Mouse (Mus musculus) fibroblast of lung, adult 2 months (primary cell): ENCODE results near the gene Adgrb3.
"Not testable (repeated sequence)": the region's sequence is repeated elsewhere in the genome, so short reads cannot be mapped to it uniquely, and the experiment has no call there.

Experiments used
- DNase-seq: peaks from one replicate; pipeline ENCODE4 v3.0.0-alpha.2; 2011; ENCODE audit warnings: low read depth

Adgrb3 gene

DNA sequence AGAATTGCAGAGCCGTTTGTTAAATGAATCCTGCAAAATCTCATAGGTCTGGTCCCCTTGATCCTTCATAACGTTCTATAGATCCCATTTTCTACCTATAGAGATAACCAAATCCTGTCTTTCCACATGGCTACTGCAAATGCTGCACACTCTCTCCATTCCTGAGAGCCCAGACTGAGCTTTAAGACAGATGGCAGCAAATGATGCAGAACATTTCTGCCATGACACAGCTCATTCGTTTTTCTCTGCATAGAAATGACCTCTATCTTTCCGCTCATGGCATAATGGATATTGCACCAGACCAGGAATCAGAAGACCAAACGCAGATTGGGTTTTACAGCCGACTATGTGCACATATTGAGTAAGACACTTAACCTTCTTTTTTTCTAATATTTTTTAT lies 84.8 kb downstream of the Adgrb3 start:
- no peak for DNase-seq

DNA sequence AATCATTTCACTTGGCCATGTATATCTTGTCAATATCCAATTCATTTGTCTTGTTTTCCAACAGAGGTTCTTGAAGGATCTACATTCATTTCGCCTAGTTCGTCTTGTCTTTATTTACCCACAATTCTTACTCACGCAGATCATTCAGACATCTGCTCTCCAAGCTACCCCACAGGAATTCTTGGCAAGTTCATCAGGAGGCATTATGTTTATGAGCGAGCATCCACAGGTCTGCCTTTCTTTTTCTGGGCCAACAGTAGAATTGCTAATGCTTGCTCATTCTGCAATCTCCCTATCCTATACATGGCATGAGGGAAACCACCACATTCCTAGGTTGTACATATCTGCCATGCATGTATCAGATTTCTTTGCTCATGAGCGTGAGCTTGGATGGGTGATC lies 99.7 kb downstream of the Adgrb3 start:
- no peak for DNase-seq

DNA sequence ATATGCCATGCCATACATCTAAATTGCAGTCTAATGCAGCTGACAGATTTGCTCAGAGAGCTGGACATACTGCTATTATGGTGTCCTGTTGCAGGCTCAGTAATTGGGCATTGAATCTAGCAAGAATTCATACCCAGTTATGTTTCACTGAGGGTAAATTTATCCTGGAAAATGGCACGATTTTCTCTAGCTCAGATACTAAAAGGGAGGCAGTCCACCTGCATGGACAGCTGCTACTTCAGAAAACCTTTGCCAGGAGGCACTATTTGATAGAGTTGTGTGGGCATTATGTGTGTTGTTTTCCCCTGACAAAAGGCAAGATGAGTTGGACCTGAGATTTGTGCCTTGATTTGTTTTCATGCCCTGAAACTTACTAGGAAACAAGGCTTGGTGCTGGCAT lies 118.0 kb downstream of the Adgrb3 start:
- DNase-seq = no peak

DNA sequence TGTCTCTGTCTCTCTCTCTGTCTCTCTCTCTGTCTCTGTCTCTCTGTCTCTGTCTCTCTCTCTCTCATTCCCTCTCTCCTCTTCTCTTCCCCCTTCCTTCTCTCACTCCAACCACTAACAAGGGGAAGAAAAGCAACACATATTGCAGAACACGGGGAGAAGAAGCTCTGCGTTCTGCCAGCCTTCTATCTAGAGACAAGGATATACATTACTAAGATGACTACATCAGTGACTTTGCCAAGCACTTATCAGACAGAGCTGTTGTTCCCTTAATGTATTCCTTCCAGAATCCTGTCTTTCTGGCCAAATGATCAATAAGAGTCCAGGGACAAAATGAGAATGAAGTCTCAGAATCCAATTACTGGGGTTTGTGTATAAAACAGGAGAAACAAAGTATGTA lies 123.2 kb downstream of the Adgrb3 start:
- DNase-seq = no peak

DNA sequence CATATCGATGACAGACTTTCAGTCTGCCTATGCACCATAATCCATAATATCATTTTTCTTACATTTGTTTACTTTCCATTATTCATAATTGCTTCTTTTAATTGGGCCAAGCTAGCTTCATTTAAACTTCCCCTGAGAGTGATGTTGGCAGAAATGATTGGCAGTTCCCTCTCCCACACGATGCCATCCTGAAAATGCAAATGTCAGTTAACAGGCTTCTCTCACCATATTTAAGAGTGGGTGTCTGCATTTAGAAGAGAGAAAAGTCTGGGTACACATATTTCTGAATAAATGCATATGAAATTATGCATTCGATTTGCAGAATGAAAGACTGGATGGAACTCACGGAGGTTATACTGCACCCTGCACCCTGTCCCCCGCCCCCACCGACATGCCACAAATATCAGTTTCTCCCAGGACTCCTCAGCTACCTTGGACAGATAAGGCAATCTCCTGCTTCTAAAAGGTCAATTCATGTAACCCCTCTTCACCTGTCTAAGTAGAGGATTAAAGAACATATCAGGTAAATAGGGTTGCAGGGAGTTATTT lies 130.7 kb downstream of the Adgrb3 start:
- no peak for DNase-seq

DNA sequence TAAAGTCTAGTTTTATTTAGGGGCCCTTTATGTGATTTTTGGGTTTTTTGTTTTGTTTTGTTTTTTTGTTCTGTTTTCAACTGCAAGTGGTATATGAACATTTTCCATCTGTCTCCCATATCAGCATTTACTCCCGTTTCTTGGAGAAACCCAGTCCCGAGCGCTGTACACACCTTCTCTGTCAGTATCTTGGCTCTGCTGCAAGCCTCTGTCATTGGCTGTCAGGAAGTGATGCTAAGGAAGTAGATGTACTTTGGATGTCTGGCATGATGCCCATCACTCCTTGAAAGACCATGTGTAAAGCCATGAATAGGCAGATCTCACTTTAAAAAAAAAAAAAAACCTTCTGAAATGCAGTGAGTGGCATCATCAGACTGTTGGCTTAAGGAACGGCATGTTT lies 132.3 kb downstream of the Adgrb3 start:
- DNase-seq = no peak

DNA sequence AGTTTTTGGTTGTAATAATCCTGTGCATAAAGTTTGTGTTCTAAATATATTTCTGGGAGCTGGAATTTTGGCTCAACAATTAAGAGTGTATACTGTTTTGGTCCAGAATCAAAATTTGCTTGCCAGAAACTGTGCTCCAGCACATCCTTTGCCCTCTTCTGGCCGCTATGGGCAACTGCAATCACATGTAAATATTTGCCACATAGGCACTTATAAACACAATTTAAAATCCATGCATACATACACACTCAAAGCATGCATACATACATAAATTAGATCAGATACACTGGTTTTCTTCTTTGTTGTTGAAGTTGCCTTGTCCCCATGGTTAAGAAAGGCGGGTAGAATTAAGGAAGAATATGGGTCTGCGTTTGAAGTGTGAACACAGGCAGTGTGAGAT lies 132.7 kb downstream of the Adgrb3 start:
- no peak for DNase-seq

DNA sequence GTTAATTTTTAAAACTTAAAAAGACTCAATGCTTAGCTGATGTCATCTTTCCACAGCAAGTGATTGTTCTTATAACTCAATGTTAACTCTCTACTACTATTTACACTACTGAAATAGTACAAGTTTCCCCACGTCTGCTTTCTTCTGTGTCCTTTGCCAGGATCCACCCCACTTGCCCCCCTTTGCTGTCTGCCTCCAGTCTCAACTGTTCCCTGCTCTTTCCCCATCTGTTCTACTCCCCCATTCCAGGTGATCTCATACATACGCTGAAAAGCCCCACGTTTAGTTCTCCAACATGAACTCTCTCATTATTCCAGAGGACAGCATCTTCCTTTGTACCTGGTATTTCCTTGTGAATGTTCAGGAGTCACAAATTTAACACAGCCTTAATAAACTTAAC lies 147.4 kb downstream of the Adgrb3 start:
- no peak for DNase-seq

DNA sequence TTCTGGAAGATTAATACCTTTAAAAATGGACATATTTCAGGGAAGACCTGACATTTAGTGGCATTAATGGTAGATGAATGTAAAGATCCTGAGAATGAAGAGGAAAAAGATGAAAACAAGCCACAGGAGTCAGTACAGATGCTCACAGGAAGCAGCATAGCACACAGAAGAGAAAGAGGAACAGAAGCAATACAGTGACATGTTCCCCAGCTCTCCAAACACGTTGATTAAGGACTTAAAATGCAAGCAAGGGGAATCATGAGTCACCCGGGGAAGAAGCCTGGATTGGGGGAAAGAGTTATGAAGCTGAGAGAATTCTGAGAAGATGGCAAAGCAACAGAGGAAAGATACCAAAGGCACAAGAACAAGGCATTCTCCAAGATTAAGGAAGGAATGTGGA lies 149.9 kb downstream of the Adgrb3 start:
- DNase-seq = no peak

DNA sequence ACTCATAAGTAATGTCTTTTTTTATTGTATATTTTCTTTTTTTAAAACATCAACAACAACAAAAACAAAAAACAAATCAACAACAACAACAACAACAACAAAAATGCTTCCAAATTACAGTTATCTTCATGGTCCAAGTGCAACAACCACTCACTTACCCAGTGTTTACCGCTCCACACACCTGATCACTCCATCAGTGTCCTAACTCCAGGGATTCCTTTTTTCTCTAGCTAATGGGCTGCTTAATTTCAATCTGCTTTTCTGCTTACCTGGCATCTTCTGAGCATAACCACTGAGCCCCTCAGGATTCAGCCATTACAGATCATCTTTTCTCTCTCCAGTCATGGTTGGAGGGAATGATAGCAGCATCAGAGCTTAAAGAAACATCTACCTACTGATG lies 176.8 kb downstream of the Adgrb3 start:
- no peak for DNase-seq

DNA sequence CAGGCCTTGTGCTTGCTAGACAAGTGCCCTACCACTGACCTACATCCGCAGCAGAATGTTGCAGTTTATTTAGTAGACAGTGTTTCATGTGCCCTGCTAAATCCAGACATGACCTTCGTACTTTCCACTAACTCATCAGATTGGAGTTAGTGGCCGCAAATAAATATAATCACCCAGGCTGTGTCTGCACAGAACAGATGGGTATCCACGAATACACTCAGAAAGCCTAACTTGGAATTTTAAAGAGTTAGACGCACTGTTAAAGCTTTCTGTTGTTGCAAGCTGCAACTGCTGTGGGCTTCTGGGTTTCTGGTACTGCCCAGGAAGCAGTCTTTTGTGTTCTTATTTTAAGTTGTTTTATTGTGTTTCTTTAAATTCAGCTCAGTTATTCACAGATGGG lies 185.3 kb downstream of the Adgrb3 start:
- DNase-seq = no peak

DNA sequence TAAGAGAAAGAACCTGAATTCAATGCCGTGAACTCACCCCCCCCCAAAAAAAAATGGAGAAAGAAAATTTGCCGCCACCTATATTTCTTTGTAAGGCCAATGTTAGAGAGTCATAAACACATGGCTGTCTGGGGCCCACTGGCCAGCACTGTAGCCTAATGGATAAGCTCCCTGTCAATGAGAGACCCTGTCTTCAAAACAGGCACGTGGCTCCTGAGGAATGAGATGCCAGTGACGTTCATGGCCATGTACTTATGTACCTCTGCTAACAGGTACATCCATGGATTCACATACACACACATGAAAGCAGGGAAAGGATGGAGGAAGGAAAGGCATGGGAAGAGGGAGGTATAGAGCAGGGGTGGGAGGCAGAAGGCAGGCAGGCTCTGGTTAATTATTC lies 208.0 kb downstream of the Adgrb3 start:
- DNase-seq = no peak

DNA sequence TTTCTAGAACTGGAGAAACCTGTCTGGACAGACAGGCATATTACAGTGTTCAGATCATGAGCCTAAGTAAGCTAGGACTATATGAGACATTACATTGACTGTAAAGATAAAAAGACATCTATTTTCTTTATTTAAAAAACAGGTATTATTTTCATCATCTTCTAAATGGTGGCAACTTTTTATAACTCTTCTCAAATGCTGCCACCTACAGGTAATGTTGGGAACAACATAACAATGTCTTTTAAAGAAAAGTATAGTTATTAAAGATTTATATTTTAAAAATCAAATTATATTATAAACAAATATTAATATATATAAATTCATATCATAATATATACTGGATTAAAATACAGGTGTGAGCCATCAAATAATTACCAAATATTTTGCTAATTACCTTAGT lies 212.6 kb downstream of the Adgrb3 start:
- DNase-seq = no peak

DNA sequence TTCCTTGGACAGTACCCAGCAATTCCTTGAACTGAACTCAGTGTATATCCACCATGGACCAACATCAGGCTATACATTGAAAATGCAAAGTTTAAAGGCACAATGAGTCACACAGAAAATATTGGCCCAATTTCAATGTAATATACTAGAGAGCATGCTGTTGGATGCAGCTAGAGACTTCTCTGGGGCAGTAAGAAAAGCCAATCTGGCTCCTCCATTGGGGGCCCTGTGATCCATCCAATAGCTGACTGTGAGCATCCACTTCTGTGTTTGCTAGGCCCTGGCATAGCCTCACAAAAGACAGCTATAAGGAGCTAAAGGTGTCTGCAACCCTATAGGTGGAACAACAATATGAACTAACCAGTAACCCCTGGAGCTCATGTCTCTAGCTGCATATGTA lies 218.7 kb downstream of the Adgrb3 start:
- not testable (repeated sequence) for DNase-seq

DNA sequence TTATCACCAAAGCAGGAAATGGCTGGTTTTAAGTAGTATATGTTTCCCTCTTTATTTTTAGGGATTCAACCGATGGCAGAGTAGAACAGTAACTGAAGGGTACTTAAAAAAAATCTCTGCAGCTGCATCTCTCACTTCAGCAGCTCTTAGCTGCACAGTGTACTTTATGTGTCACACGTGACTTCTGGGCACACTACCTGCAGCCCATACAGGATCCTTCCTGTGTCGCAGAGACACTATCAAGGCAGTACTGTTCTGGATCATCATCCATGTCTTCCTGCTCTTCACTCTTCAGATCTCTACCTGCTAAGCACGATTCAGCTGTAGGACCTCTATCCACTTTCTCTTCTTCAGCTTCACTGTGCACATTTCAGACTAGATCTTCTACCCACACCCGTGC lies 230.6 kb downstream of the Adgrb3 start:
- no peak for DNase-seq

DNA sequence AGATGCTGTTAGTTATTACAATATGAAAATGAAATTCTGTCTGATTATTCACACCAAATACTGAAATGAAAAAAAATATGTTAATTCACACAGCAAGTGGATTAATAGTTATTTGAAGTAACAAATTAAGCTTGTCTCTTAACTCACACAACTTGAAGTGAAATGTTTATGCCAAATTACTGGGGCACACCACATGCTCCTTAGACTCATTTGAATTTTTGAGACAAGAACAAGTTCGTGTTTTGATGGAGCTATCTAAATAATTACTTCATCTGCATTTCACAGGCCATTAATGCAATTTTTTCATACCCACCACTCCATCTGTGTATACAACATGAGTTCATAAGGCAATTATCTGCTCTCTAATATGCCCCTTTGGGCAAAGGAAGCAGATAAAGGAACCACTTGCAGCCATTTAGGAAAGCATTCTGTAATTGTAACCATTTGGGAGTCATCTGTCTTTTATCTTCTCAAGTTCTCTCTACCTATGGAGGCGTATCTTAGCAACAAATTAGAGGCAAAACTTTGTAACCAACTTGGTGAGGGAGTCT lies 240.9 kb downstream of the Adgrb3 start:
- DNase-seq = no peak

DNA sequence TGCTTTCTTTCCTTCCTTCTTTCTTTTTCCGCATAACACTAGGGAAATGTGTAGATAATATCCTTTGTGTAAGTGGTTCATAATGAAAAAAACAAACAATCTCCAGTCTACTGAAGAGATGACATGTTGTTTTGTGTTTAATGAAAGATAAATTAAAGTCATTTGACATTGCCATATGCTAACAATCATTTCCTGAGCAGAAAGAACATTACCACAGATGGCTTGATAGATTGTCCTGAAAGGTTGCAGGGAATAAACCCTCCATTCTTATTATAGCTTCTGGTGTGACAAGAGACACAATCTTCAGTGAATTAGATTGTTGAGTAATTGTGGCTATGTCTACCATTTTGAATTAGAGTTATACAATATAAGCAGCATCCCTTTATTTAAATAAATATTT lies 247.8 kb downstream of the Adgrb3 start:
- DNase-seq = no peak

DNA sequence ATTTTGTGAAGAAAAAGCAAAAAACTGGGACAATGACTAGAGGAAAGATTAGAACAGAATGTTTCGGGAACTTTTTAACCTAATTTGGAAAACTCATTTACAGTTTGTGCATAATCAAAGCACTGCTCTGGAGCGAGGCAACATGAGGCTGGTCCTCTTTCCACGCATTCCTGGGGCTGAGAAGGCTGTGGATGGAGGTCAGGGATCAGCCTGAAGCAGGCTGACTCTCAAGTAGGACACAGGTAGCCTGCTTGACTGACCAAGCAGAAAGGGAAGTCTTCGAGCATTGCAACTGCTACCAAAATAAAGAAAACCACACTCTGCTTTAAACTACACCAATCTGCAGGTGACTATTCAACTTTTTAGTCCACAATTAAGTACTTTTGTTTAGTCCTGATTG lies 251.7 kb downstream of the Adgrb3 start:
- DNase-seq = no peak

DNA sequence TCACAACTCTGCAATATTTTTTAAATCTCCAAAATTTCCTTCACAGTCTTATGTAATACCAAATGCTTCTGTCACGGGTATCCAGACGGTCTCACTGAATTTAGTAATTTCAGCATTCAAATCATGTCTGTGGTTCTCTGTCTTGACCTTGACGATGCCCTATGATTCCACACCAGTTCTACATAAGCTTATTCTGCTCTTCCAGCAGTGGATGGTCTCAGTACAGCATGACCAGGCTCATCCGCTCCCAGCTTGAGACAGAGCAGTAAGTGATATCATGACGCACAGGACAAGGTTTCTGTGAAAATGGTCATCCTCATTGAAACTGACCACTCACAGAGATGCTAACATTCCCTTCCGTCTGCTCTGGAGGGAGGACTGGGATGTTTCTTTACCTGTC lies 252.9 kb downstream of the Adgrb3 start:
- DNase-seq = no peak

DNA sequence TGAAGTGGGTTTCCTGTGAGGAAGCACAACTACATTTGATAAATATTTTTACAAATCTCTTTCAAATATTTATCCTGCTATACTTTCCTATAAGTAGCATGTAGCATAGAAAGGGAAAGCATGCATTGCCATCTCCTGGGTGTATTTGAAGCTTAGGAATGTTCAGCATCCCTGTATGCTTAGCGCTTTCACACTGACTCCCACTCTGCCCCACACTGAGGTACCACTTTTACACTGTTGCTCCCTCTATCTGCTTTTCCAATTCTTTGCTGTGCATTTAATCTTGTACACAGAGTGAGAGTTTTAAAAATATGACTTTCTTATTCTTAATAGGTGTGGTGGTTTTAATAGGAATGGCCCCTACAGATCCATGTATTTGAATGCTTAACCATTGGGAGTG lies 261.4 kb downstream of the Adgrb3 start:
- no peak for DNase-seq

DNA sequence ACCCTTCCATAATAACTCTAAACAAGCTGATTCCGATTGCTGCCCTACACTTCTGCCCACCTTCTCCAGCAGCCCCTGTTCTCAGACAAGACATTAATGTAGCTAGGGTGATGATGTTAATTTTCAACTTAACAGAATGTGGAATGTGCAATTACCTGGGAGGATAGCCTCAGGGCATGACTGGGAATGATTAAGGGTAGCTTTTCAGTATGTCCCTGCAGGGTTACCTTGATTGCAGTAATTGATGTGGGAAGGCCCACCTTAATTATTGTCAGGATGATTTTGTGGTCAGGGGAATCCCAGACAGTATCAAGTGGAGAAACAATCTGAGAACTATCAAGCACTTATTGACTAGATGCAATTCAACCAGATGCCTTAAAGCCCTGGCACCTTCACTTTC lies 283.4 kb downstream of the Adgrb3 start:
- no peak for DNase-seq

DNA sequence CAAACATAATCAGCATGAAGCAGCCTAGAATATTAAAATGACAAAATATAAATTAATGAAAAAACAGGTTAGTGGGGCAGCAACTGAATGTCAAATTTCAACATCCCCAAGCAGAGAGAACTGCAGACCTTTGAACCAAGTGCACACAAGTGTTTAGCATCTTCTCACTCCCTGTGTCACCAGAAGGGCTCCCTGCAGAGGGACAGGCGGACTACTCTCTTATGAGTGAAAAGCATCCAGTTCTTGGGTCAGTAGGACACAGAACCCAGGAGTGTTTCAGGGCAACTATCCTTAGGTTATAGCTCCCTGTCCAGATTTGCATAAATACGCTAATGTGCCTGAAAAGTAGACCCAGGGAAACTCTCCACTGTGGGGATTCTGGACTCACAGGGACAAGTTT lies 285.6 kb downstream of the Adgrb3 start:
- no peak for DNase-seq

DNA sequence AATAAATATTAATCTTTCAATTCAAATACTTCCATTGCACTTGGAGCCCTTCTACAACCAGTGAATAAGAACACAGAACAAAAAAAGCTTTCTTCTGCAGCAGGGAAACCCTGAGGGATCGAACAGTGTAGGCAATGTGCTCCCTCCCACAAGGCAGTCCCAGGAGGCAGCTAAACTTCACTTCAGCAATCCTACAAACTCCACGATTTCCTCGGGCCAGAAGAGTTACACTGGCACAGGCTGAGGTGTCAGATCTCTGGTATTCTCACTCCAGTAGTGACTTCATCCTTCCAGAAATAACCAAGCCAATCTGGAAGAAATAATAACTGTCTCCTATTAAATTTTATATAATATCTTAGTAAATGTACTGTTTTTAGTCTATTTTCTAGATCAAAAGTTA lies 286.6 kb downstream of the Adgrb3 start:
- no peak for DNase-seq

DNA sequence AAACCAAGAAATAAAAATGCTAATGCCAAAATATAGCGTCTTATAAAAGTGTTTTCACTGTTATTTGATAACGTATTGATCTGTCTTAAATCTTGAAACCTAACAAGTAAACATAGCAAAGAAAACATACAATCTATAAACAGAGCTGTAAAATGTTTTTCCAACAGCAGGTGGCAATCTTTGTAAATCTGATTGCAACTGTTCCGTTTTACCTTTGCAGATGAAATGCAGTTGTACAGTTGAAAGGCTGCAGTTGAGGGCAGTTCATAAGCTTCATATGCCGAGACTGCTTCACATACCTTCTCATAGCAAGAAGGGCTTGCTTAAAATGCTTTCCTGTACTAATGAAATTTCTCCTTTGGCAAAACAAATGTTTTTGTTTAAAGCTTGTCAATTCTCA lies 302.5 kb downstream of the Adgrb3 start:
- no peak for DNase-seq
